Mouse (Mus musculus) midbrain, embryonic 10.5 days (tissue): ENCODE results near the gene Nr2f2. TPM values are rescaled to one million over a fixed set of nuclear protein-coding genes. Genes with fewer than 3 reads are reported as not detected.

Source experiments
- DNase-seq: peaks from one replicate; pipeline ENCODE4 v3.0.0-alpha.2; 2017; ENCODE audit warnings: low spot score
- H3K27ac ChIP-seq: fragments of 300-500 bp; sonication (generic); replicated peaks from 2 replicates; pipeline ENCODE4 v1.5.1; 2016; ENCODE audit warnings: mild to moderate bottlenecking
- H3K27me3 ChIP-seq: fragments of 300-500 bp; sonication (generic); 2 replicates; pipeline ENCODE4 v1.6.1; 2016; ENCODE audit warnings: low read depth, mild to moderate bottlenecking; ENCODE audit not compliant: poor library complexity, severe bottlenecking
- H3K36me3 ChIP-seq: fragments of 300-500 bp; sonication (generic); 2 replicates; pipeline ENCODE4 v1.6.1; 2016; ENCODE audit warnings: mild to moderate bottlenecking, moderate library complexity
- H3K4me1 ChIP-seq: fragments of 300-500 bp; sonication (generic); 2 replicates; pipeline ENCODE4 v1.6.1; 2016
- H3K4me3 ChIP-seq: fragments of 300-500 bp; sonication (generic); 2 replicates; pipeline ENCODE4 v1.5.1; 2016; ENCODE audit warnings: mild to moderate bottlenecking, moderate library complexity
- H3K9me3 ChIP-seq: fragments of 300-500 bp; sonication (generic); replicated peaks from 2 replicates; pipeline ENCODE4 v1.6.1; 2016; ENCODE audit warnings: mild to moderate bottlenecking
- WGBS: fragments of 180-500 bp; shearing (Covaris S2); methylation state at CpG from one replicate; pipeline ENCODE4 v1.1.7; 2016; 5-methylcytosine and 5-hydroxymethylcytosine counted together
- polyA plus RNA-seq: library from polyadenylated mRNA; unstranded; fragments of >200 nt; fragmentation: Nextera tagmentation; extraction: Ambion mirVana; gene quantifications from 2 replicates; pipeline ENCODE4 v1.2.1, GENCODE M21; 2016

The Nr2f2 gene
- polyA plus RNA-seq, 1 experiment from 2014 or later = 89.2 TPM

DNA sequence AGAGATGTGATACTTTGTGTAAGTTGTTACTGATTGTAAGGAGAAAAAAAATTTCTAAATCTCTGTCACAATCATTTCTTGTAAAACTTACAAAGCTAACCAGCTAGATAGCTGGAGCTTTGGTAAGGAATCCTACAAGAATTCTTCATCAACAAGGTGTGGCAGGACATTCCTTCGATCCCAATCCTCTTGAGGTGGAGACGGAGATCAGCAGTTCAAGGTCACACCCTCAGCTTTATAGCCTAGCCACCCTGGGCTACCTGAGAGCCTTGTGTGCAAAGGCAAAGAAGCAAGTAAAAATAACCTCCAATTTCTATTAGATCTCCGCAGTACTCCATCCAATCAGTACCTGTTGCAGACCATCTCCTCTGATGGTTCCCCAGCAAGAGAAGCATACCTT lies 13.7 kb upstream of the Nr2f2 start:
- H3K27me3 ChIP-seq = peaks cover 53% of the 10 kb centered on the region

DNA sequence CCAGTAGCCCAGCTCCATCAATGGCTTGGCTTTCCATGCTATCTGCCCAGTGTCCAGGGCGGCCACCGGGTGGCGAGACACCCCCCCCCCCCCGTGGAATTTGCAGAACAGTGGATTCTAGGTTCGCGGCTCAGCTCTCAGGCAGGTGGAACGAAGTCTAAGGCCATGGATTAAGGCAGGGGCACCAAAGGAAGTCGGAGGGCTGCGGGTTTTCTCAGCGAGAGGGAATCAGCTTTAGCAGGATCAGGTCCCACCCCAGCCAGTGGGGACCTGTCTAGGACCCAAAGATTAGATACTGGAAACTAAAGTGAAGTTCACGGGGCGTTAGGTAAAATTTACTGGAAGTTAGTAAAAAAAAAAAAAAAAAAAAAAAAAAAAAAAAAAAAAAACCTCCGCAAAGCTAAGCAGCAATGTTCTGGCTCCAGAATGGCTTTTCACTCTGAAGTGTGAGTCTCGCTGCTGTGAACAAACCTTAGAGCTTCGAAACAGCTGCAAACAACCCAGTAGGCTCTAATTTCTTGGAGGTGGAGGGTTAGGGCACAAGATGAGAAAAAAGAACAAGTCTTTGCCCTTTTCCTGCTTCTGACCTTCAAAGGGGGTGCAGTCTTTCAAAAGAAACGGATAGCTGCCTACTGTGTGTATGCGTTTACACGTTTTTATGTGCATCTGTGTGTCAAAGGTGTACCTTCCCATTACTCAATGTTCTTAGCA lies 4.2 kb upstream of the Nr2f2 start:
- Histone ChIP-seq H3K27me3 (peaks cover 93% of the 10 kb centered on the region), H3K9me3 (no peaks in the 10 kb centered on the region), H3K4me3 (peak overlapping the region; percentile 65), H3K27ac (peak overlapping the region; percentile 96), H3K4me1 (peaks cover 70% of the 10 kb centered on the region), H3K36me3 (no peaks in the 10 kb centered on the region)
- no peak for DNase-seq
- 2% methylated on average over 18 of the region's 18 CpGs for WGBS

More for the DNA sequence above, 13.7 kb upstream of the Nr2f2 start:
- Histone ChIP-seq H3K4me3 (no peak overlapping the region), H3K9me3 (no peaks in the 10 kb centered on the region), H3K36me3 (no peaks in the 10 kb centered on the region), H3K27ac (no peak overlapping the region), H3K4me1 (peaks cover 30% of the 10 kb centered on the region)
- 92% methylated on average over 3 of the region's 3 CpGs for WGBS
- DNase-seq = no peak

DNA sequence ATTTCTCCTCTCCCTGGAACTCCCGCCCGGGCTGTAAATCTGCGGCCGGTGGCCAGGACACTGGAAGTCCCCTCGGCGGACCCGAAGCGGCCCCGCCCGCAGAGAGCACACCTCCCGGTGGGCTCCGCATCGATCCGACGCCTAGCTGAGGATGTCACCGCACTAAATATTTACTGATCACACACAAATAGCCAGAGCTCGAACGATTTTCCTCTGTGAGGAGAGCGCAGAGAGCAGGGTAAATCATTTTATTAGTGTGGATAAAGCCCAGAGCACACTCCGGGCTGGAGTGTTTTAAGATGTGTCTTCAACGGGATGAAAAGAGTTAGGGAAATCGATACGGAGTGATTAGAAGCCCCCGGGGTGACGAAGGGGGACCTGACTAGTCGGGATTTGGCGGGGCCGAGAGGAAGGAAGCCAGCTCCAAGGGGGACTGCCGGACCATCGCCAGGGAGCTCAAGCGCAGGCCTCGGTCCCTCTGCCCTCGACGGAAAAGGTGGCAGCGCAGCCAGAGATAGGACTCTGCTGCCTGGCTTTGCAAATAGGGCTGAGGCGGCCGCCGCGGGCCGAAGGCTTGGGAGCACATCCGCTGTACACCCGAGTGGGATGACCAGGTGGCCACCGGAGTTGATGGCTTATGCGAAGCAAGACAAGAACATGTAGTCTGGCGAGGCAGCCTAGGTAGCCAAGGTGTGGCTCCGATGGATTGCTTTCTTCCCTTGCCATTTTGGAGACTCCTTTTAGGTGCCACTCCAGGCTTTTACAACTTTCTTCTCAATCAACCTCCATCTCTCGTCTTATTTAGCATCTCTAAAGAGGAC lies 3.4 kb upstream of the Nr2f2 start:
- H3K36me3 ChIP-seq = no peaks in the 10 kb centered on the region
- H3K4me1 ChIP-seq = peaks cover 67% of the 10 kb centered on the region
- H3K9me3 ChIP-seq = no peaks in the 10 kb centered on the region
- DNase-seq = peak; percentile 69
- H3K4me3 ChIP-seq = peak overlapping the region; percentile 65
- peak overlapping the region; percentile 96 for H3K27ac ChIP-seq
- peaks cover 95% of the 10 kb centered on the region for H3K27me3 ChIP-seq
- under 1% methylated on average over 47 of the region's 47 CpGs for WGBS

DNA sequence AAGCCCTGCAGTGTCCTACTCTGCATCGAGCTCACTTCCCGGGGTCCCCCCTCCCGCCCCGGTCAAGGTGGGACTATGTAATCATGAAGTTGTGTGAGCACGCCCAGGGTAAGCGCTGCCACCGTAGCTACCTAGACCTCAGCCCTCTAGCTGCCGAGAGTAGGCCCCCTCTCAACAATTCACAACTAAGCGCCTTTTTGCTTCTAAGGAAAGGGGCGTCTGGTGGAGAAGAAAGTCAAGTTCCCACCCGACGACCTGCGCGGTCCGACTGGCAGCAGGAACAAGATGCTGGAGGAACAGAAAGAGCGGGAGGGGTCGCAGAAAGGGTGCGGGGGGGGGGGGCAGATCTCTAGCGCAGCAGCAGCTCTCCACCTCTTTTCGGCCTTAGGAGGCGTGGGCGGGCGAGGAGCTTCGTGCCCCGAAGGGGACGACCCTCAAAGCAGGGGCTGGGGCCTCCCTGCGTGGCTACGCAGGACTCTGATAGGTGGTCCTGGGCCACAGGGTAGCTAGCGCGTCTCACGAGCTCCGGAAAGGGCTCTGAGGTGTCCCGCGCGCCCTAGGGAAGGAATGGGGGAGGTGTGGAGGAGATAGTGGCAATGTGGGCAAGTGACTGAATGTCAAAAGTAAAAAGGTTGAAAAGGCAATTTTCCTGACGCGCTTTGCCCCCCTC lies 2.7 kb upstream of the Nr2f2 start:
- Histone ChIP-seq H3K9me3 (no peaks in the 10 kb centered on the region), H3K27me3 (peaks cover 100% of the 10 kb centered on the region), H3K4me3 (peak overlapping the region; percentile 65), H3K36me3 (no peaks in the 10 kb centered on the region), H3K4me1 (peaks cover 66% of the 10 kb centered on the region), H3K27ac (peak overlapping the region; percentile 96)
- peak; percentile 77 for DNase-seq
- under 1% methylated on average over 37 of the region's 37 CpGs for WGBS

DNA sequence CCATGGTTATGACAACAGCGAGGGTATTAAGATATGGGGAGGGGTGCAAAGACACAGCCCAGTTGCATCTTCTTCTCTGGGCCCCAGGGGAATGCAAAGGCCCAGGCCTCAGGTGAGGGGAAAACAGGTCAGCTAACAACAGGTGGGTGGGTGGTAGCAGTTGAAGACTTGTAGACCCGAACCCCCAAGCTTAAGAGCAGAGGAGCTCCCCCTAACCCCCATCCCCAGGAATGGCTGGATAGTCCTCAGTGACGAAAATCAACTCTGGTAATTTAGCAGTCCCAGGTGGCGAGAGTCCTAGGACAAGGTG lies 2.2 kb upstream of the Nr2f2 start:
- H3K27ac ChIP-seq = peak overlapping the region; percentile 96
- H3K4me3 ChIP-seq = peak overlapping the region; percentile 65
- H3K4me1 ChIP-seq = peaks cover 66% of the 10 kb centered on the region
- H3K27me3 ChIP-seq = peaks cover 99% of the 10 kb centered on the region
- no peaks in the 10 kb centered on the region for H3K36me3 ChIP-seq
- H3K9me3 ChIP-seq = no peaks in the 10 kb centered on the region
- WGBS = 9% methylated on average over 4 of the region's 4 CpGs
- DNase-seq = no peak

DNA sequence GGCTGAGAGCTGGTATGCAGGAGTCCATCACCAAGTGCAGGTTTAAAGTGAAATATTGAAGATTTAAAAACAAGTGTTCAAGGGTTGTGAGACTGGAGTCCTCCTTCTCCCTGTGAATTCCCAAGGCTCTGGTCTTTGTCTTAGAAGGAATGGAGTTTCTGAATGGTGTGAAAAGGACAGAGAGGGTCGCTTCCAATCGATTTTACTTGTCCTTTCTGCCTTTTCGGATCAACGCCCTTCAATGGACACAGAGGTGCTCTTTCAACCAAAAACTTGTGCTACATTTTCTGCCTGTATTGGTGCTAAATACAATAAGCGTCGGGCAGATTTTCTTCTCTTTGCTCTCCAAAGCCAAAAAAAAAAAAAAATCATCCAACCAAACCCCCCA lies 1.7 kb upstream of the Nr2f2 start:
- Histone ChIP-seq H3K4me3 (peak overlapping the region; percentile 65), H3K4me1 (peaks cover 66% of the 10 kb centered on the region), H3K27me3 (peaks cover 99% of the 10 kb centered on the region), H3K27ac (peak overlapping the region; percentile 96), H3K36me3 (no peaks in the 10 kb centered on the region), H3K9me3 (no peaks in the 10 kb centered on the region)
- no peak for DNase-seq
- WGBS = 8% methylated on average over 6 of the region's 6 CpGs

DNA sequence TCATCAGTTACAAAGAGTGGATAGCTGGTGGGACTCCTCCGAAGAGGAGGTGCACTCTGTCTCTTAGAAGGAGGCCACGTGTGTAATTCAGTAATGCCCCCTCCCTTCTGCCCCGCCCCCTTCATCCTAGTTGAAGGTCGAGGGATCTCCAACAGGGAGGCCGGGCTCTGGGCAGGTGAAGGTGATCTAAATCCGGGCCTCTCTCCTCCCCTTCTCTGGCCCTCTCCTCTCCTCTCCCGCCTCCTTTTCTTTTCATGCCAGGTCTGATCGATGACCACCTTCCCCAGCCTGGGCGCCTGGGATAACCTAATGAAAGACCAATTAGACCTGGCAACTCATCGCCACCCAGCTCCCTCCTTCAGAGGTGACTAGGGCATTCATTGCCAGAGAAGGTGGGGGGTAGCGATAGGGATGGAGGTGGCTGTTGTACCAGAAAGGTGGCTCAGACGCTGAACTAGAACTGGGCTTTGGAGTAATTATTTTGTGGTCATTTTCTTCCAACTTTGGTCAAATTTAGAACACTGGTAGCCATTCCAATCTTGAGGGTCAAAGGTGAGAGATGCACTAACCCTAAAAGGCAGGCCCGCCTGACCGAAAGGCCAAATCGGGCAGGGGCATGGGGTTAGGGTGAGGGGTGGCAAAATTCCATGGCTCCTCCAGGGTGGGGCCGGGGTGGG lies 1.2 kb upstream of the Nr2f2 start:
- peak overlapping the region; percentile 65 for H3K4me3 ChIP-seq
- no peaks in the 10 kb centered on the region for H3K9me3 ChIP-seq
- DNase-seq = peak; percentile 48
- H3K4me1 ChIP-seq = peaks cover 68% of the 10 kb centered on the region
- WGBS = 2% methylated on average over 16 of the region's 16 CpGs
- H3K36me3 ChIP-seq = no peaks in the 10 kb centered on the region
- peak overlapping the region; percentile 96 for H3K27ac ChIP-seq
- peaks cover 99% of the 10 kb centered on the region for H3K27me3 ChIP-seq

DNA sequence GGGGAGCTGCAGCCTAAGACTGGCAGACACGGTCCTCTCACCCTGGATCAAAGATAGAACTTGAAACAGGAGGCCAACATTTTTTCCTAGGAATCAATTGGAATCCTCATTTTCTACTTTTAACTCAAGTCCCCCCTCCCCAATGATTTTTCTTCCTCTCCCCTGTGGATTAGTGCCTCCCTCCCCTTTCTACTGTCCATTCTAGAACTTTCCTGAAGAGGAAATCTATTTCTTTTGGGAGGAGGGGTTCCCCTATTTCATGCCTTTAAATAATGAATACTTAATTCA lies 217 bp upstream of the Nr2f2 start:
- Histone ChIP-seq H3K27me3 (peaks cover 98% of the 10 kb centered on the region), H3K36me3 (no peaks in the 10 kb centered on the region), H3K9me3 (no peaks in the 10 kb centered on the region), H3K4me3 (peak overlapping the region; percentile 65), H3K27ac (peak overlapping the region; percentile 96), H3K4me1 (peaks cover 65% of the 10 kb centered on the region)
- no peak for DNase-seq
- 0% methylated on average over 1 of the region's 1 CpGs for WGBS

DNA sequence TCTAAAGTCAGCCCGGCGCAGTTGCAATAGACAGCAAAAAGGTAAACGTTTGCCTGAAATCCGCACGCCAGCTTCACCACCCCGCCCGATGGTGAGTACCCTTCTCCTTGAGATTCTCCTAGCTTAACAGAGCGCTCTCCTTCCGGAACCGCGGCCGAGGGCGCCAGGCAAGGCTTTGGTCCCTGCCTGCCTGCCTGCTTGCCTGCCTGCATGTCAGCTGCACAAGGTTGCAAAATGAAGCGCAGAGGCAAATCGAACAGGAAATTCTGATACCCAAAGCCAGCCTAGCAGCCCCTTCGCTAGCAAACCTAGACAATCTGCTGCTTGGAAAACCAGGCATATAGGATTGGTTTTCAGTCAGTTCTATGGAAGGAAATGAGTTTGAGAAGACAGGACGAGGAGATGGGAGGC lies 1.1 kb downstream of the Nr2f2 start:
- H3K27ac ChIP-seq = peak overlapping the region; percentile 96
- H3K27me3 ChIP-seq = peaks cover 86% of the 10 kb centered on the region
- no peaks in the 10 kb centered on the region for H3K36me3 ChIP-seq
- H3K4me3 ChIP-seq = peak overlapping the region; percentile 65
- H3K9me3 ChIP-seq = no peaks in the 10 kb centered on the region
- WGBS = under 1% methylated on average over 17 of the region's 17 CpGs
- H3K4me1 ChIP-seq = peaks cover 52% of the 10 kb centered on the region
- peak; percentile 74 for DNase-seq

DNA sequence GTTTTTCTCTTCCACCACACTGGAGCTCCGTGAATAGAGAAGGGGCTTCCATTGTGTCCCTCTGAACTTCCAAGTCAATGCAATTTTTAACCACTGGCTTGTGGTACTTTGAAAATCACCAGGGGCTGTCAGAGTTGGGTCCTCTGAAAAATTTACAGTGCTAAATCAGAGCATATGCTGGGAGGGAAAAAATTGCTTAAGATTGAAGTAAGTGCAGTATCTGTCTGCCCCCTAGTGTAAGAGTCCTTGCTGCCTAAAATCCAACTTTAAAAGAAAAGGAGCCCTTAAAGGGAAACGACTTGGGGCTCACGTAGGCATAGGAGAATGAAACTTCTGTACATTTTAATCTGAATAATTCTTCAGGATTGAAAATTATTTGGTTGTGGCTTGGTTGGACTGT lies 1.7 kb downstream of the Nr2f2 start:
- WGBS = 0% methylated on average over 3 of the region's 3 CpGs
- Histone ChIP-seq H3K36me3 (peaks cover 5% of the 10 kb centered on the region), H3K27ac (peak overlapping the region; percentile 96), H3K4me1 (peaks cover 49% of the 10 kb centered on the region), H3K27me3 (peaks cover 84% of the 10 kb centered on the region), H3K4me3 (peak overlapping the region; percentile 65), H3K9me3 (no peaks in the 10 kb centered on the region)
- DNase-seq = peak; percentile 55

DNA sequence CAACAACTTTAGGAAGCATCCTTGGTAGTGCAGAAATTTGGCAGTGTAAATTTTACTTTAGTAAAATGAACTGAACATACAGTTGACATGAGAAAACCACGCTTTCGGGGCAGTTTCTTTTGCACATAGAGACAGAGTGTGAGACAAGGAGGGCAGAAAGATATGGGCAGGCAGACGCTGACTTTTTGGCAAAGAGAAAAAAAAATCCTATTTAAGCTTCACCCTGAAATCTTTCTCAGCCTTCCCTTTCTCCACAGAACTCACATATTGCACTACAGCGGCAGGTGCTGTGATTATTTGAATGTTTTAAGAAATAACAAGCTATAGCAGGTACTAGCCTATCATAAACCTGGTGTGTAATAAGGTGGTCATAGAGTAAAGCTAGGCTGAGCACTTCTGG lies 3.2 kb downstream of the Nr2f2 start:
- Histone ChIP-seq H3K27me3 (peaks cover 82% of the 10 kb centered on the region), H3K9me3 (no peaks in the 10 kb centered on the region), H3K4me1 (peaks cover 44% of the 10 kb centered on the region), H3K27ac (peak overlapping the region; percentile 99), H3K36me3 (peaks cover 19% of the 10 kb centered on the region), H3K4me3 (peak overlapping the region; percentile 89)
- DNase-seq = no peak
- WGBS = 10% methylated on average over 4 of the region's 4 CpGs

DNA sequence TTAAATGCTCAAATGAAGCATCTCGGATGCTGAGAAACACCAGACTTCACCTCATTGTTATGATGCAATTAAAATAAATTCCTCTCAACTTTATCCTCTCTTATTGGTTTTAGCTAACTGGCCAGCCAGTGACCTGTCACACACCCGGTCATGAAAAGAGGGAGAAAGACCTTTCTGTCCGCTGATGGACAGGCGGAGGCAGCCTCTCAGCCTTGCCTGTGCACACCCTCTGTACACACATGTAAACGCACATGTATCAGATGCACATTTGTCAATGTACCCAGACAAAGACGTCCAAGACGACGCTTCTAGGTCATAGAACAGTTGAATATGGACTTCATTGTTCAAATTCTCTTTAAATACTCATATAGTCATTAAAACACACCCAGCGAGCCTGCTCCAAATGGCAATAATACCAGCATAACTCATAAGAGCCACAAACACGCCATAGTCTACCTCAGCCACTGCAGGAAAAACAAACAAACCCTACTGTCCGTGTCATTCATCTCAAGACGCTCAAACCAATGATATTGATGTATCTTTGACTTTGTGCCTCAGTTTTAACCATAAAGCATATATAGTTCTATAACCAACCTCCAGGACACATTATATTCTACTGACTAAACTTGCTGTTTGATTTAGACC lies 3.9 kb downstream of the Nr2f2 start:
- H3K36me3 ChIP-seq = peaks cover 26% of the 10 kb centered on the region
- peaks cover 82% of the 10 kb centered on the region for H3K27me3 ChIP-seq
- H3K4me1 ChIP-seq = peaks cover 44% of the 10 kb centered on the region
- DNase-seq = peak; percentile 57
- no peaks in the 10 kb centered on the region for H3K9me3 ChIP-seq
- peak overlapping the region; percentile 99 for H3K27ac ChIP-seq
- WGBS = 1% methylated on average over 12 of the region's 12 CpGs
- H3K4me3 ChIP-seq = peak overlapping the region; percentile 89
